Mouse (Mus musculus) megakaryocyte-erythroid progenitor cell, adult 5-6 weeks (primary cell): Measurements from ENCODE around the gene Tanc1. TPM values are rescaled to one million over a fixed set of nuclear protein-coding genes. Genes with fewer than 3 reads are reported as not detected.
A peak's percentile ranks its signal among the peaks of the same experiment; 100 is the strongest.

Source experiments
- ATAC-seq: replicated peaks from 2 replicates; pipeline ENCODE4 v1.8.0; 2016; ENCODE audit warnings: mild to moderate bottlenecking, inconsistent platforms; ENCODE audit not compliant: severe bottlenecking, poor library complexity, low FRiP score, low TSS enrichment
- total RNA-seq, 2 experiments: library from RNA; stranded (forward) in 1 of 2; stranded (reverse) in 1 of 2; fragments of 200-1000, 215-1000 nt in 1 of 2; fragments of >200 nt in 1 of 2; fragmentation: Nextera tagmentation in 1 of 2; gene quantifications; 2 replicates each; pipeline ENCODE4 v1.2.3; 2014 to 2017

Tanc1 gene
- total RNA-seq (2014; fragmentation: Nextera tagmentation), result 4.5 and 7.9 TPM in 2 replicates
- total RNA-seq (2017), result 3.5 and 4.6 TPM in 2 replicates

- peak; percentile 95 for ATAC-seq
These were observed at the start of gene Tanc1 for GRCm38 (mm10) chr2:59611831-59612732. Tanc1 (plus strand) TSS chr2:59612042.

GRCm38 (mm10) chr2:59562215-59562614 is 49.6 kb upstream of the Tanc1 start:
- ATAC-seq, result no peak

GRCm38 (mm10) chr2:59562696-59563095 is 49.1 kb upstream of the Tanc1 start:
- ATAC-seq, result no peak

GRCm38 (mm10) chr2:59564029-59564611 is 47.7 kb upstream of the Tanc1 start:
- peak; percentile 41; the same call in 1 of the 2 replicates for ATAC-seq

GRCm38 (mm10) chr2:59564947-59565346 is 46.9 kb upstream of the Tanc1 start:
- ATAC-seq, result no peak

- no peak for ATAC-seq
These were observed 30.9 kb upstream of the Tanc1 start for GRCm38 (mm10) chr2:59580939-59581338.

GRCm38 (mm10) chr2:59583961-59584360 is 27.9 kb upstream of the Tanc1 start:
- no peak for ATAC-seq

- no peak for ATAC-seq
These were observed 24.3 kb upstream of the Tanc1 start for GRCm38 (mm10) chr2:59587387-59588095.

- ATAC-seq, result no peak
These were observed 23.8 kb upstream of the Tanc1 start for GRCm38 (mm10) chr2:59588096-59588405.

- no peak for ATAC-seq
These were observed 18.4 kb upstream of the Tanc1 start for GRCm38 (mm10) chr2:59593341-59593902.

GRCm38 (mm10) chr2:59594095-59594494 is 17.7 kb upstream of the Tanc1 start:
- no peak for ATAC-seq

GRCm38 (mm10) chr2:59596545-59596944 is 15.3 kb upstream of the Tanc1 start:
- peak; percentile 73; the same call in 1 of the 2 replicates for ATAC-seq

GRCm38 (mm10) chr2:59598286-59598685 is 13.6 kb upstream of the Tanc1 start:
- ATAC-seq, result no peak

GRCm38 (mm10) chr2:59598894-59599293 is 12.9 kb upstream of the Tanc1 start:
- ATAC-seq, result no peak

GRCm38 (mm10) chr2:59599338-59600111 is 12.3 kb upstream of the Tanc1 start:
- no peak for ATAC-seq

GRCm38 (mm10) chr2:59600123-59600840 is 11.6 kb upstream of the Tanc1 start:
- no peak for ATAC-seq

GRCm38 (mm10) chr2:59600980-59601379 is 10.9 kb upstream of the Tanc1 start:
- ATAC-seq, result no peak

GRCm38 (mm10) chr2:59601452-59601851 is 10.4 kb upstream of the Tanc1 start:
- no peak for ATAC-seq

- ATAC-seq, result no peak
These were observed 2.9 kb upstream of the Tanc1 start for GRCm38 (mm10) chr2:59608958-59609357.
